In the genomic region with DNA sequence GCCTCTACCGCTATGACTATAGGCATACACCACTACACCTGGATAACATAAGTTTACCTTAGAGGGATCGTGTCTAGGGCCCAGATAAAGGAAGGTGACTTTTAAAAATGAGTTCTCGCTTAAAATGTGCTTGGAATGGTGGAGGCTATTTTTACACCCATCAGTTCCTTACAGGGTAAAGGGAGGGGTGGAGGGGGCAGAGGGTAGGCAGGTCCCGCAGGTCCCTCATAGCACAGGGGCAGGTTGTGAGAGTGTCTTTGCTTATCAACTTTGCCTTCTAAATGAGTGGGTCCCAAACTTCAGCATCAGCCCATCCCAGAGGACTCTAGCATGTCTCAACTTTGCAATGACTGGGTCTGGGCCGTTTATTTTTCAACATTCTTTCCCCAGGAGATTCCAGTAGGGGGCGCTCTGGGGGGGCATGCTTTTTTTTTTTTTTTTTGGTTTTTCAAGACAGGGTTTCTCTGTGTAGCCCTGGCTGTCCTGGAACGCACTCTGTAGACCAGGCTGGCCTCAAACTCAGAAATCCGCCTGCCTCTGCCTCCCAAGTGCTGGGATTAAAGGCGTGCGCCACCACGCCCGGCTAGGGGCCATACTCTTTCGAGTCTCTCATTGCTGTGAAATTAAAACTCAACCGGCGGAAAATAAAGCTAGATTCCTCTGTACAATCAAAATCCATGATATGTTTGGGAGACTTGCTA, we compare ENCODE assay signal across 7 mouse cellular contexts. TPM values are rescaled to one million over a fixed set of nuclear protein-coding genes. Genes with fewer than 3 reads are reported as not detected.
DNase-seq lines count a peak whose midpoint lies in the region; ATAC-seq and TF ChIP-seq lines count a peak whose summit lies in the region.

No protein-coding gene starts in this region.

- no peak overlapping the region for H3K27ac ChIP-seq in thymus, adult 2 months (ENCODE audit: control insufficient read depth, insufficient read depth, low read length)
- no peak overlapping the region for H3K27ac ChIP-seq in embryonic facial prominence, embryonic 14.5 days (replicated peaks; ENCODE audit: low read depth, low read length)
- peak overlapping the region; percentile 92 for H3K27ac ChIP-seq in intestine, embryonic 16.5 days (ENCODE audit: low read length)
- peak overlapping the region; percentile 80 for H3K27ac ChIP-seq in midbrain, embryonic 16.5 days (ENCODE audit: low read length)

- H3K9me3 ChIP-seq in embryonic facial prominence, embryonic 14.5 days (ENCODE audit: control insufficient read depth, low read length) = no peaks in the 10 kb centered on the region
- H3K9me3 ChIP-seq in intestine, embryonic 16.5 days (ENCODE audit: control insufficient read depth, low read length) = no peaks in the 10 kb centered on the region
- H3K9me3 ChIP-seq in midbrain, embryonic 16.5 days (replicated peaks; ENCODE audit: control insufficient read depth, low read length, poor library complexity, severe bottlenecking) = no peaks in the 10 kb centered on the region

- no peak for TF ChIP-seq POLR2A in thymus, adult 2 months (IDR thresholded peaks at IDR 0.05; ENCODE audit: control insufficient read depth, extremely low read depth, insufficient read depth, low read length, poor library complexity)

- 0 out of 2 replicates have a peak, but pooled peaks have one; percentile 32 for TF ChIP-seq CTCF in thymus, adult 2 months (IDR thresholded peaks at IDR 0.05; ENCODE audit: borderline replicate concordance, control insufficient read depth, extremely low read depth, insufficient read depth, low read length, poor library complexity)

- 59% methylated on average over 15 of the region's 15 CpGs for WGBS in thymus, adult 2 months
- WGBS in embryonic facial prominence, embryonic 14.5 days = 55% methylated on average over 14 of the region's 15 CpGs
- WGBS in intestine, embryonic 16.5 days = 53% methylated on average over 14 of the region's 15 CpGs
- 59% methylated on average over 15 of the region's 15 CpGs for WGBS in midbrain, embryonic 16.5 days

- 0 out of 2 replicates have a peak overlapping the region, but pooled peaks have one; percentile 92 for H3K9ac ChIP-seq in embryonic facial prominence, embryonic 14.5 days (ENCODE audit: low read depth, low read length)
- peak overlapping the region; percentile 65 for H3K9ac ChIP-seq in intestine, embryonic 16.5 days (ENCODE audit: low read depth, low read length)
- peak overlapping the region; percentile 79; the same call in 1 of the 2 replicates for H3K9ac ChIP-seq in midbrain, embryonic 16.5 days (ENCODE audit: low read depth, low read length)

- intact Hi-C loops in left cerebral cortex, postnatal 10 days (cut with DNase I) = loop anchor here (5.0 kb wide), 1 partner anchor 111 kb away; no protein-coding TSS in a partner anchor

- H3K36me3 ChIP-seq in thymus, adult 2 months (ENCODE audit: control insufficient read depth, insufficient read depth, low read length) = no peaks in the 10 kb centered on the region
- H3K36me3 ChIP-seq in embryonic facial prominence, embryonic 14.5 days (ENCODE audit: control insufficient read depth, insufficient read depth, low read length) = no peaks in the 10 kb centered on the region
- H3K36me3 ChIP-seq in intestine, embryonic 16.5 days (ENCODE audit: control insufficient read depth, insufficient read depth, low read length) = no peaks in the 10 kb centered on the region
- H3K36me3 ChIP-seq in midbrain, embryonic 16.5 days (ENCODE audit: control insufficient read depth, insufficient read depth, low read length) = no peaks in the 10 kb centered on the region

- H3K4me1 ChIP-seq in thymus, adult 2 months (replicated peaks; ENCODE audit: control insufficient read depth, insufficient read depth, low read length) = peaks cover 17% of the 10 kb centered on the region
- 0 out of 2 replicates have a peak, but pooled peaks cover 9% of the 10 kb centered on the region for H3K4me1 ChIP-seq in embryonic facial prominence, embryonic 14.5 days (ENCODE audit: control insufficient read depth, insufficient read depth, low read length)
- peaks cover 10% of the 10 kb centered on the region for H3K4me1 ChIP-seq in intestine, embryonic 16.5 days (ENCODE audit: control insufficient read depth, insufficient read depth, low read length)
- H3K4me1 ChIP-seq in midbrain, embryonic 16.5 days (ENCODE audit: control insufficient read depth, insufficient read depth, low read length) = peaks cover 16% of the 10 kb centered on the region

- no peak for ATAC-seq in embryonic facial prominence, embryonic 14.5 days (ENCODE audit: low read depth)
- no peak; the same call in 1 of the 2 replicates for ATAC-seq in intestine, embryonic 16.5 days
- ATAC-seq in midbrain, embryonic 16.5 days = no peak

- H3K4me2 ChIP-seq in embryonic facial prominence, embryonic 14.5 days (ENCODE audit: low read depth, low read length) = peak overlapping the region; percentile 87
- H3K4me2 ChIP-seq in intestine, embryonic 16.5 days (ENCODE audit: low read depth, low read length) = peak overlapping the region; percentile 89
- H3K4me2 ChIP-seq in midbrain, embryonic 16.5 days (ENCODE audit: low read length) = peak overlapping the region; percentile 93

- H3K4me3 ChIP-seq in thymus, adult 2 months (ENCODE audit: control insufficient read depth, insufficient read depth, low read length) = no peak overlapping the region
- peak overlapping the region; percentile 94 for H3K4me3 ChIP-seq in embryonic facial prominence, embryonic 14.5 days (ENCODE audit: low read depth, low read length)
- peak overlapping the region; percentile 100 for H3K4me3 ChIP-seq in intestine, embryonic 16.5 days (ENCODE audit: low read length)
- peak overlapping the region; percentile 99 for H3K4me3 ChIP-seq in midbrain, embryonic 16.5 days (ENCODE audit: low read depth, low read length)

- DNase-seq in thymus, adult 2 months = peak; percentile 15
- DNase-seq in thymus, adult 18-20 months = no peak
- no peak for DNase-seq in embryonic facial prominence, embryonic 14.5 days (ENCODE audit: low spot score)
- no peak for DNase-seq in left cerebral cortex, postnatal 10 days (ENCODE audit: extremely low spot score in 1 of 2, low spot score in 2 of 2)
- DNase-seq in ovary, postnatal 10 days (ENCODE audit: low spot score) = no peak

- no peaks in the 10 kb centered on the region for H3K27me3 ChIP-seq in thymus, adult 2 months (ENCODE audit: control insufficient read depth, insufficient read depth, low read length)
- H3K27me3 ChIP-seq in embryonic facial prominence, embryonic 14.5 days (replicated peaks; ENCODE audit: control insufficient read depth, insufficient read depth, low read length) = no peaks in the 10 kb centered on the region
- no peaks in the 10 kb centered on the region for H3K27me3 ChIP-seq in intestine, embryonic 16.5 days (replicated peaks; ENCODE audit: control insufficient read depth, insufficient read depth, low read length)
- H3K27me3 ChIP-seq in midbrain, embryonic 16.5 days (ENCODE audit: control insufficient read depth, insufficient read depth, low read depth, low read length) = no peaks in the 10 kb centered on the region

RNA-seq across cellular contexts. Expression of a gene that starts 0.6 kb away (rescaled TPM):
- 13.2 and 13.7 TPM in 2 replicates for polyA plus RNA-seq in thymus, adult 2 months (2012; rRNA removed)
- polyA plus RNA-seq in embryonic facial prominence, embryonic 14.5 days (2014; fragmentation: Nextera tagmentation; extraction: Ambion mirVana) = 11.0 and 12.0 TPM in 2 replicates
- 11.7 and 14.2 TPM in 2 replicates for polyA plus RNA-seq in intestine, embryonic 16.5 days (2015; fragmentation: Nextera tagmentation; extraction: Ambion mirVana)
- 35.9 and 37.5 TPM in 2 replicates for polyA plus RNA-seq in midbrain, embryonic 16.5 days (2015; fragmentation: Nextera tagmentation; extraction: Ambion mirVana)
- total RNA-seq in left cerebral cortex, postnatal 10 days (2021) = 10 to 100 TPM; 86.8 to 91.8 TPM

Comparison
In these comparisons a context has a peak if more than half of its experiments do, and no peak if none do; other contexts are left out.
1. H3K27ac ChIP-seq: peak in intestine, embryonic 16.5 days (single experiment) and midbrain, embryonic 16.5 days (single experiment); none in thymus, adult 2 months (single experiment) and embryonic facial prominence, embryonic 14.5 days (single experiment).
2. Peak in every context shown above with its lines, with median percentiles within 50 percentile points of each other: H3K4me2 ChIP-seq and H3K9ac ChIP-seq.